8 mouse cellular contexts compared by ENCODE assay signal in the genomic region with DNA sequence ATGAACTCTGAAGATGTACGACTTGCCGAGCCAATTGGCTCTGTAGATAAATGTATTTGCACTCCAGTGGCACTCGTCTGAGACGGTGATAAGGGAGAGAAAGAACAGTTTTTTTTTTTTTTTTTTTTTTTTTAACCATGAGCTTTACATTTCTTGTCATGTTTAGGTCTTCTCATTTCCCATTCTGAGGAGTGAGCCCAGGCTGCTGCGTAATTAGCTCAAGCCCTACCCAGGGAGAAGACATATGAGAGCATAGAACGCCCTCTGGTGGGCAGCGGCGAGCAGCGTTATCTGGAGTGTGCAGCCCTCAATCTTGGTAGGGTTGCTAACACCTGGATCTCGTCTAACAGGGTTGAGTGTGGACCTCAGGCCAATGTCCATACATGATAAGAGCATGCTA. TPM values are rescaled to one million over a fixed set of nuclear protein-coding genes. Genes with fewer than 3 reads are reported as not detected.
DNase-seq lines count a peak whose midpoint lies in the region; ATAC-seq and TF ChIP-seq lines count a peak whose summit lies in the region.

No protein-coding gene starts in this region.

- TF ChIP-seq POLR2A in bone marrow macrophage, adult 2 months (IDR thresholded peaks at IDR 0.05; ENCODE audit: borderline replicate concordance, low read depth, low read length): no peak
- TF ChIP-seq POLR2A in olfactory bulb, adult 2 months (IDR thresholded peaks at IDR 0.05; ENCODE audit: insufficient read depth, low read depth, low read length): no peak

- no peak overlapping the region for H3K27ac ChIP-seq in bone marrow macrophage, adult 2 months (ENCODE audit: insufficient read depth, low read depth, low read length)
- H3K27ac ChIP-seq in embryonic facial prominence, embryonic 14.5 days (replicated peaks; ENCODE audit: low read depth, low read length): no peak overlapping the region
- H3K27ac ChIP-seq in liver, embryonic 16.5 days (ENCODE audit: low read length): no peak overlapping the region
- no peak overlapping the region for H3K27ac ChIP-seq in olfactory bulb, adult 2 months (ENCODE audit: insufficient read depth, low read depth, low read length)

- H3K27me3 ChIP-seq in E14TG2a.4 (ENCODE audit: insufficient read depth, low read length): no peaks in the 10 kb centered on the region
- H3K27me3 ChIP-seq in embryonic facial prominence, embryonic 14.5 days (replicated peaks; ENCODE audit: control insufficient read depth, insufficient read depth, low read length): no peaks in the 10 kb centered on the region
- no peaks in the 10 kb centered on the region for H3K27me3 ChIP-seq in liver, embryonic 16.5 days (ENCODE audit: control insufficient read depth, insufficient read depth, low read depth, low read length)

- ATAC-seq in embryonic facial prominence, embryonic 14.5 days (ENCODE audit: low read depth): peak; percentile 75
- ATAC-seq in liver, embryonic 16.5 days (ENCODE audit: low read depth): peak; percentile 83

- WGBS in embryonic facial prominence, embryonic 14.5 days: 29% methylated on average over 10 of the region's 10 CpGs
- 12% methylated on average over 10 of the region's 10 CpGs for WGBS in liver, embryonic 16.5 days (ENCODE audit: insufficient replicate concordance)
- WGBS in olfactory bulb, adult 2 months: 35% methylated on average over 10 of the region's 10 CpGs

- no peak overlapping the region for H3K9ac ChIP-seq in embryonic facial prominence, embryonic 14.5 days (ENCODE audit: low read depth, low read length)
- H3K9ac ChIP-seq in liver, embryonic 16.5 days (ENCODE audit: low read depth, low read length): no peak overlapping the region

- H3K4me2 ChIP-seq in embryonic facial prominence, embryonic 14.5 days (ENCODE audit: low read depth, low read length): no peak overlapping the region
- H3K4me2 ChIP-seq in liver, embryonic 16.5 days (ENCODE audit: low read depth, low read length): no peak overlapping the region

- H3K4me3 ChIP-seq in E14TG2a.4 (replicated peaks; ENCODE audit: low read length): no peak overlapping the region
- no peak overlapping the region for H3K4me3 ChIP-seq in bone marrow macrophage, adult 2 months (ENCODE audit: insufficient read depth, low read length)
- no peak overlapping the region for H3K4me3 ChIP-seq in embryonic facial prominence, embryonic 14.5 days (ENCODE audit: low read depth, low read length)
- H3K4me3 ChIP-seq in liver, embryonic 16.5 days (ENCODE audit: low read depth, low read length): no peak overlapping the region
- no peak overlapping the region for H3K4me3 ChIP-seq in olfactory bulb, adult 2 months (ENCODE audit: insufficient read depth, low read depth, low read length)

- TF ChIP-seq CTCF in E14TG2a.4 (conservative IDR thresholded peaks at IDR 0.05; ENCODE audit: low read length): peak; percentile 63
- peak; percentile 54; the same call in 1 of the 2 replicates for TF ChIP-seq CTCF in bone marrow macrophage, adult 2 months (IDR thresholded peaks at IDR 0.05; ENCODE audit: low read depth, low read length)
- TF ChIP-seq CTCF in olfactory bulb, adult 2 months (IDR thresholded peaks at IDR 0.05; ENCODE audit: insufficient read depth, low read depth, low read length): peak; percentile 30; the same call in 1 of the 2 replicates

- H3K9me3 ChIP-seq in E14TG2a.4 (ENCODE audit: low read length): no peaks in the 10 kb centered on the region; the same call in 1 of the 2 replicates
- H3K9me3 ChIP-seq in embryonic facial prominence, embryonic 14.5 days (ENCODE audit: control insufficient read depth, low read length): no peaks in the 10 kb centered on the region
- H3K9me3 ChIP-seq in liver, embryonic 16.5 days (replicated peaks; ENCODE audit: control insufficient read depth, low read length): no peaks in the 10 kb centered on the region

- peaks cover 4% of the 10 kb centered on the region for H3K4me1 ChIP-seq in E14TG2a.4 (replicated peaks; ENCODE audit: low read depth, low read length)
- H3K4me1 ChIP-seq in bone marrow macrophage, adult 2 months (ENCODE audit: control insufficient read depth, insufficient read depth, low read length): no peaks in the 10 kb centered on the region; the same call in 1 of the 2 replicates
- H3K4me1 ChIP-seq in embryonic facial prominence, embryonic 14.5 days (ENCODE audit: control insufficient read depth, insufficient read depth, low read length): no peaks in the 10 kb centered on the region
- peaks cover 3% of the 10 kb centered on the region; the same call in 1 of the 2 replicates for H3K4me1 ChIP-seq in liver, embryonic 16.5 days (ENCODE audit: control insufficient read depth, low read depth, low read length)
- H3K4me1 ChIP-seq in olfactory bulb, adult 2 months (ENCODE audit: control insufficient read depth, insufficient read depth, low read length): no peaks in the 10 kb centered on the region

- peak; percentile 78 for DNase-seq in embryonic facial prominence, embryonic 14.5 days (ENCODE audit: low spot score)
- DNase-seq in heart, adult 9 months (ENCODE audit: low spot score in 2 of 2): peak; percentile 9 to 29
- peak; percentile 84 for DNase-seq in kidney, postnatal 10 days
- peak; percentile 49 to 74 for DNase-seq in thymus, postnatal 10 days (ENCODE audit: low spot score in 2 of 2)

- H3K36me3 ChIP-seq in E14TG2a.4 (ENCODE audit: insufficient read depth, low read length): no peaks in the 10 kb centered on the region
- no peaks in the 10 kb centered on the region for H3K36me3 ChIP-seq in embryonic facial prominence, embryonic 14.5 days (ENCODE audit: control insufficient read depth, insufficient read depth, low read length)
- no peaks in the 10 kb centered on the region for H3K36me3 ChIP-seq in liver, embryonic 16.5 days (ENCODE audit: control insufficient read depth, insufficient read depth)

RNA-seq across cellular contexts. Expression of a gene that starts 57.5 kb away (rescaled TPM):
- polyA plus RNA-seq in bone marrow macrophage, adult 2 months (2012; ENCODE audit: insufficient read depth, insufficient read length, missing spikeins): 4.4 and 4.8 TPM in 2 replicates
- 0.09 and 0.22 TPM in 2 replicates for polyA plus RNA-seq in embryonic facial prominence, embryonic 14.5 days (2014; fragmentation: Nextera tagmentation; extraction: Ambion mirVana)
- 0.19 and 0.27 TPM in 2 replicates for polyA plus RNA-seq in liver, embryonic 16.5 days (2015; fragmentation: Nextera tagmentation; extraction: Ambion mirVana)
- polyA plus RNA-seq in olfactory bulb, adult 2 months (2012; ENCODE audit: insufficient read depth, insufficient read length, low replicate concordance, missing spikeins): not detected in 2 replicates

Comparison
In these comparisons a context has a peak if more than half of its experiments do, and no peak if none do; other contexts are left out.
1. DNase-seq: peak in every context shown above with its lines; median percentile 84 in kidney, postnatal 10 days; 78 in embryonic facial prominence, embryonic 14.5 days; 62 in thymus, postnatal 10 days; 19 in heart, adult 9 months.